Mouse (Mus musculus) liver, embryonic 14.5 days (tissue): ENCODE results near the gene Zfp966. TPM values are rescaled to one million over a fixed set of nuclear protein-coding genes. Genes with fewer than 3 reads are reported as not detected.
"Not testable (repeated sequence)": the region's sequence is repeated elsewhere in the genome, so short reads cannot be mapped to it uniquely, and the experiment has no call there.

Source experiments
- ATAC-seq: fragments of 200-750 bp; cut with Nextera tagmentation; 2 replicates; pipeline ENCODE4 v1.8.0; 2017; ENCODE audit warnings: moderate number of reproducible peaks, mild to moderate bottlenecking, moderate library complexity; ENCODE audit not compliant: insufficient read depth
- DNase-seq, 3 experiments: peaks; one replicate each; pipeline ENCODE4 v3.0.0-alpha.2; 2012 to 2013; ENCODE audit warnings: low read depth in 3 of 3, low spot score in 3 of 3
- H3K27ac ChIP-seq: fragments of 300-500 bp; sonication (generic); 2 replicates; pipeline ENCODE4 v1.5.1; 2014; ENCODE audit warnings: moderate library complexity, mild to moderate bottlenecking, control low read depth, inconsistent platforms
- H3K27me3 ChIP-seq: fragments of 300-500 bp; sonication (generic); 2 replicates; pipeline ENCODE4 v1.6.1; 2014; ENCODE audit warnings: mild to moderate bottlenecking, low read length, moderate library complexity; ENCODE audit not compliant: control insufficient read depth, insufficient read depth
- H3K36me3 ChIP-seq: fragments of 300-500 bp; sonication (generic); replicated peaks from 2 replicates; pipeline ENCODE4 v1.6.1; 2014; ENCODE audit warnings: low read depth; ENCODE audit not compliant: control insufficient read depth, insufficient read depth
- H3K4me1 ChIP-seq, 2 experiments: fragments of 200-500 bp in 1 of 2; fragments of 300-500 bp in 1 of 2; sonication (generic) in 1 of 2; replicated peaks; 2 replicates each; pipeline ENCODE4 v1.6.1; 2012 to 2014; ENCODE audit warnings: antibody characterized with exemption in 1 of 2, inconsistent platforms in 1 of 2, low read length in 1 of 2; ENCODE audit not compliant: control insufficient read depth in 2 of 2, insufficient read depth in 2 of 2
- H3K4me2 ChIP-seq: fragments of 300-500 bp; sonication (generic); 2 replicates; pipeline ENCODE4 v1.6.1; 2014; ENCODE audit warnings: low read depth, mild to moderate bottlenecking, control low read depth, moderate library complexity
- H3K4me3 ChIP-seq, 2 experiments: fragments of 200-500 bp in 1 of 2; fragments of 300-500 bp in 1 of 2; sonication (generic) in 1 of 2; 2 replicates each; pipeline ENCODE4 v1.5.1; 2012 to 2014; ENCODE audit warnings: low read depth in 2 of 2, low read length in 2 of 2, mild to moderate bottlenecking in 2 of 2, control low read depth in 1 of 2, inconsistent platforms in 1 of 2, moderate library complexity in 1 of 2; ENCODE audit not compliant: insufficient read depth in 1 of 2
- H3K9ac ChIP-seq: fragments of 300-500 bp; sonication (generic); replicated peaks from 2 replicates; pipeline ENCODE4 v1.6.1; 2014; ENCODE audit warnings: mild to moderate bottlenecking, control low read depth, moderate library complexity
- H3K9me3 ChIP-seq: fragments of 300-500 bp; sonication (generic); 2 replicates; pipeline ENCODE4 v1.6.1; 2016; ENCODE audit warnings: low read length, mixed read lengths; ENCODE audit not compliant: control insufficient read depth
- WGBS: fragments of 180-500 bp; shearing (Covaris S2); extraction: QIAGEN DNeasy Blood & Tissue Kit; methylation state at CpG from one replicate; pipeline ENCODE4 v1.1.7; 2014; ENCODE audit not compliant: insufficient replicate concordance; 5-methylcytosine and 5-hydroxymethylcytosine counted together
- polyA plus RNA-seq, 2 experiments: library from polyadenylated mRNA; depleted of rRNA in 1 of 2; stranded (reverse) in 1 of 2; unstranded in 1 of 2; fragments of >200 nt; fragmentation: Nextera tagmentation in 1 of 2; extraction: Ambion mirVana in 1 of 2; gene quantifications; 2 replicates each; pipeline versions ENCODE4 v1.2.1 to v1.2.3; 2012 to 2014

The Zfp966 gene
- 0.56 and 1.1 TPM in 2 replicates for polyA plus RNA-seq (2012; rRNA removed)
- polyA plus RNA-seq (2014; fragmentation: Nextera tagmentation; extraction: Ambion mirVana): 0.27 and 0.73 TPM in 2 replicates

DNA sequence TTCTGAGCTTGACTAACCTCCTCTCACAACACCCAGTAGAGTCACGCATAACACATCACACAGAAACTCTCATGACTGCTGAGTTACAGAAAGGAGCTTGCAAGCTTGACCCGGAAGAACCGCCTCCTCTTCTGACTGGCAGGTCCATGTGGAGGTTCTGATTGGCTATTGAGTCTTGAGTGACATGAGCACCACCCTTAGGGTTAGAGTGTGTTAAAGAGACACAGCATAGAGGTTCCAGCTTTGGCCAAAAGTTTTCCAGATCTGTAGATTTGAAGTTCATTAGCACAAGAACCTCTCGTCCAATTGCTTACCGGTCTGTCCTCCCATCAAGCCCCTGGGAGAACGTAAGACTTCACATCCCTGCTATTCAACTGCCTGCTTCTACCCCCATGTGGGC lies at the start of gene Zfp966:
TSS of gene Zfp966 (minus strand) at position 101 of the 400 bp plus-strand sequence.
- not testable (repeated sequence) for H3K27me3 ChIP-seq, H3K4me2 ChIP-seq, H3K9ac ChIP-seq, H3K9me3 ChIP-seq, H3K4me1 ChIP-seq, ATAC-seq, H3K27ac ChIP-seq, DNase-seq, H3K36me3 ChIP-seq, H3K4me3 ChIP-seq
- no CpG with 5 or more reads among the region's 6 CpGs for WGBS

GRCm38 (mm10) chr2:175965031-175965430 lies 34.1 kb upstream of the Zfp966 start, which contains the start of gene Gm2026:
Gene Gm2026 (plus strand): TSS chr2:175965331.
- not testable (repeated sequence) for H3K27me3 ChIP-seq, H3K9ac ChIP-seq, H3K4me2 ChIP-seq, H3K27ac ChIP-seq, DNase-seq, ATAC-seq, H3K4me3 ChIP-seq, H3K9me3 ChIP-seq, H3K36me3 ChIP-seq, H3K4me1 ChIP-seq
- no CpG with 5 or more reads among the region's 4 CpGs for WGBS

DNA sequence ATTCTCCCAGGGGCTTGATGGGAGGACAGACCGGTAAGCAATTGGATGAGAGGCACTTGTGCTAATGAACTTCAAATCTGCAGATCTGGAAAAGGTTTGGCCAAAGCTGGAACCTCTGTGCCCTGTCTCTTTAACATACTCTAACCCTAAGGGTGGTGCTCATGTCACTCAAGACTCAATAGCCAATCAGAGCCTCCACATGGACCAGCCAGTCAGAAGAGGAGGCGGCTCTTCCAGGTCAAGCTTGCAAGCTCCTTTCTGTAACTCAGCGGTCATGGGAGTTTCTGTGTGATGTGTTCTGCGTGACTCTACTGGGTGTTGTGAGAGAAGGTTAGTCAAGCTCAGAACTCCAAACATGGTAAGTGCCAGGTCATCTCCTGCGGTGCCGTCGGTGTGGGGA lies 61.9 kb downstream of the Zfp966 start, which contains the start of gene Gm6710:
TSS of gene Gm6710 (plus strand) at position 196 of the 400 bp plus-strand sequence.
- not testable (repeated sequence) for DNase-seq, H3K36me3 ChIP-seq, H3K4me3 ChIP-seq, H3K4me1 ChIP-seq, H3K9ac ChIP-seq, H3K27me3 ChIP-seq, ATAC-seq, H3K9me3 ChIP-seq, H3K27ac ChIP-seq, H3K4me2 ChIP-seq
- WGBS: no CpG with 5 or more reads among the region's 7 CpGs

Other genes with a start within 250 kb of the Zfp966 start
- not detected in 2 replicates for gene Zfp969, start 227.5 kb downstream of the Zfp966 start, polyA plus RNA-seq (2012; rRNA removed)
- 13.9 and 18.7 TPM in 2 replicates for gene Zfp969, start 227.5 kb downstream of the Zfp966 start, polyA plus RNA-seq (2014; fragmentation: Nextera tagmentation; extraction: Ambion mirVana)
- not detected in 2 replicates for gene Gm2007, start 189.6 kb downstream of the Zfp966 start, polyA plus RNA-seq (2012; rRNA removed)
- not detected in 2 replicates for gene Gm2007, start 189.6 kb downstream of the Zfp966 start, polyA plus RNA-seq (2014; fragmentation: Nextera tagmentation; extraction: Ambion mirVana)
- gene Gm14288, start 130.0 kb downstream of the Zfp966 start, polyA plus RNA-seq (2012; rRNA removed): 0.48 and 0.88 TPM in 2 replicates
- 0.63 and 0.89 TPM in 2 replicates for gene Gm14288, start 130.0 kb downstream of the Zfp966 start, polyA plus RNA-seq (2014; fragmentation: Nextera tagmentation; extraction: Ambion mirVana)
- 0.65 and 1.1 TPM in 2 replicates for gene Gm6710, start 61.9 kb downstream of the Zfp966 start, polyA plus RNA-seq (2012; rRNA removed)
- gene Gm6710, start 61.9 kb downstream of the Zfp966 start, polyA plus RNA-seq (2014; fragmentation: Nextera tagmentation; extraction: Ambion mirVana): 3.0 and 4.7 TPM in 2 replicates
- gene Gm2026, start 34.2 kb upstream of the Zfp966 start, polyA plus RNA-seq (2012; rRNA removed): 0.52 and 2.3 TPM in 2 replicates
- 2.6 and 4.3 TPM in 2 replicates for gene Gm2026, start 34.2 kb upstream of the Zfp966 start, polyA plus RNA-seq (2014; fragmentation: Nextera tagmentation; extraction: Ambion mirVana)
- 0.08 and 0.23 TPM in 2 replicates for gene Gm2004, start 218.7 kb upstream of the Zfp966 start, polyA plus RNA-seq (2012; rRNA removed)
- gene Gm2004, start 218.7 kb upstream of the Zfp966 start, polyA plus RNA-seq (2014; fragmentation: Nextera tagmentation; extraction: Ambion mirVana): 0.44 and 0.50 TPM in 2 replicates